Mouse (Mus musculus) neural tube, embryonic 12.5 days (tissue): Measurements from ENCODE around the gene Zfyve1. TPM values are rescaled to one million over a fixed set of nuclear protein-coding genes. Genes with fewer than 3 reads are reported as not detected.
"Not testable (repeated sequence)": the region's sequence is repeated elsewhere in the genome, so short reads cannot be mapped to it uniquely, and the experiment has no call there.

Experiments
- ATAC-seq: fragments of 200-750 bp; cut with Nextera tagmentation; 2 replicates; pipeline ENCODE4 v1.8.0; 2017; ENCODE audit warnings: low read depth, mild to moderate bottlenecking, moderate TSS enrichment, moderate library complexity; ENCODE audit not compliant: low FRiP score
- H3K27ac ChIP-seq: fragments of 300-500 bp; sonication (generic); 2 replicates; pipeline ENCODE4 v1.5.1; 2016
- H3K27me3 ChIP-seq: fragments of 300-500 bp; sonication (generic); replicated peaks from 2 replicates; pipeline ENCODE4 v1.6.1; 2016; ENCODE audit warnings: mild to moderate bottlenecking
- H3K36me3 ChIP-seq: fragments of 300-500 bp; sonication (generic); 2 replicates; pipeline ENCODE4 v1.6.1; 2016; ENCODE audit warnings: mild to moderate bottlenecking
- H3K4me1 ChIP-seq: fragments of 300-500 bp; sonication (generic); 2 replicates; pipeline ENCODE4 v1.6.1; 2016
- H3K4me2 ChIP-seq: fragments of 300-500 bp; sonication (generic); replicated peaks from 2 replicates; pipeline ENCODE4 v1.6.1; 2016; ENCODE audit warnings: mild to moderate bottlenecking
- H3K4me3 ChIP-seq: fragments of 300-500 bp; sonication (generic); 2 replicates; pipeline ENCODE4 v1.5.1; 2016
- H3K9ac ChIP-seq: fragments of 300-500 bp; sonication (generic); 2 replicates; pipeline ENCODE4 v1.6.1; 2016; ENCODE audit warnings: mild to moderate bottlenecking
- H3K9me3 ChIP-seq: fragments of 300-500 bp; sonication (generic); 2 replicates; pipeline ENCODE4 v1.6.1; 2016; ENCODE audit warnings: mild to moderate bottlenecking
- WGBS: fragments of 180-500 bp; shearing (Covaris S2); methylation state at CpG from one replicate; pipeline ENCODE4 v1.1.7; 2016; 5-methylcytosine and 5-hydroxymethylcytosine counted together
- polyA plus RNA-seq: library from polyadenylated mRNA; unstranded; fragments of >200 nt; fragmentation: Nextera tagmentation; extraction: Ambion mirVana; gene quantifications from 2 replicates; pipeline ENCODE4 v1.2.1, GENCODE M21; 2016

Zfyve1 gene
- polyA plus RNA-seq, result 31.5 and 34.7 TPM in 2 replicates

DNA sequence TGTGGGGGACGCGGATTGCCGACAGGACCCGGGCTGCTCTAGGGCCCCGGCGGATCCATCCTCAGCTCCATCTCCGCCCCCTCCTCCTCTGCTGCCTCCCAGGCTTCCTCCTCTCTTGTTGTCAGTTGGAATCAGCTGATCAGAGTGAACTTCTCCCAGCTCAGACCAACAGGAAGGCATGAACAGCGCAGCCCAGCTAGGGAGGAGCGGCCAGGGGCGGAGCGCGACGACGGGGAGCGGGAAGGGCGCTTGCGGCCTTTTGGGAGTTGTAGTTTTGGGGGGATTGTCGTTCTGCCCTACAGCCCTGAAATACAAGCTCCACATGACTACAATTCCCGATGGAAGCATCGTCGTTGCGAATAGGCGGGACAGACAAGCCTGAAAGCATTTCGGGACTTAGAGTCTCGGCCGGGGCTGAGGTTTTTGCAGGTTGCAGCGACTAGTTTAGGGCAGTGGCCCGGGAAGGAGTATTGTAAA lies at the start of gene Zfyve1:
Gene Zfyve1 (minus strand): TSS at position 198 of the 477 bp plus-strand sequence.
- H3K4me2 ChIP-seq, result peak within 1 kb of the TSS; percentile 73
- no peaks in the 10 kb centered on the region for H3K9me3 ChIP-seq
- ATAC-seq, result peak; percentile 97
- under 1% methylated on average over 28 of the region's 28 CpGs for WGBS
- H3K4me3 ChIP-seq, result peak within 1 kb of the TSS; percentile 92
- H3K9ac ChIP-seq, result peak within 1 kb of the TSS; percentile 94
- H3K27me3 ChIP-seq, result no peaks in the 10 kb centered on the region
- H3K4me1 ChIP-seq, result peaks cover 16% of the 10 kb centered on the region
- peaks cover 19% of the 10 kb centered on the region for H3K36me3 ChIP-seq
- H3K27ac ChIP-seq, result peak within 1 kb of the TSS; percentile 90

GRCm38 (mm10) chr12:83643116-83643515 lies 46.1 kb upstream of the Zfyve1 start:
- H3K9me3 ChIP-seq, result no peaks in the 10 kb centered on the region
- ATAC-seq, result no peak

DNA sequence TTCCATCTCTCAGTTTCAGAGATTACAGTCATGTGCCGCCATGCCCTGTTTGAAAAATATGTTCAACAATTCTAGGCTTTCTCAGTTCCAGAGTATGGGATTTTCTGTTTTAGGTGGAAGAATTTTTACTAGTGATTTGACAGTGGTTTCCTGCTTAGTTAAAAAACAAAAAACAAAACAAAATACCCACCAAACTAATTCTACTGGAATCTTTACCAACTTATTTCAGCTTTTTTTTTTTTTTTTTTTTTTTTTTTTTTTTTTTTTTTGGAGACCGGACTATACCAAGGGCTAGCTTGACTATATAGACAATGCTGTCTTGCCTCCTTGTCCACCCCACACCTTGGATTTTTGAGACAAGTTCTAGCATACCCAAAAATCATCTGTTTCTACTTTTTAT lies 44.2 kb upstream of the Zfyve1 start:
- Histone ChIP-seq H3K27me3 (no peaks in the 10 kb centered on the region), H3K9ac (no peak overlapping the region), H3K4me1 (no peaks in the 10 kb centered on the region), H3K4me2 (no peak overlapping the region), H3K9me3 (no peaks in the 10 kb centered on the region), H3K36me3 (peaks cover 46% of the 10 kb centered on the region), H3K27ac (no peak overlapping the region), H3K4me3 (no peak overlapping the region)
- no peak for ATAC-seq
- 97% methylated on average over 2 of the region's 2 CpGs for WGBS

More at GRCm38 (mm10) chr12:83643116-83643515, 46.1 kb upstream of the Zfyve1 start:
- Histone ChIP-seq H3K4me3 (no peak overlapping the region), H3K4me1 (no peaks in the 10 kb centered on the region), H3K4me2 (no peak overlapping the region), H3K27me3 (no peaks in the 10 kb centered on the region), H3K36me3 (peaks cover 46% of the 10 kb centered on the region), H3K27ac (no peak overlapping the region), H3K9ac (no peak overlapping the region)
- WGBS, result 95% methylated on average over 1 of the region's 1 CpGs

GRCm38 (mm10) chr12:83633807-83634206 lies 36.8 kb upstream of the Zfyve1 start:
- no peaks in the 10 kb centered on the region for H3K27me3 ChIP-seq
- H3K4me2 ChIP-seq, result peak overlapping the region; percentile 68
- ATAC-seq, result no peak
- no peaks in the 10 kb centered on the region for H3K9me3 ChIP-seq
- no peak overlapping the region for H3K9ac ChIP-seq
- H3K4me3 ChIP-seq, result no peak overlapping the region
- H3K27ac ChIP-seq, result no peak overlapping the region
- H3K36me3 ChIP-seq, result peaks cover 18% of the 10 kb centered on the region
- peaks cover 3% of the 10 kb centered on the region for H3K4me1 ChIP-seq
- 61% methylated on average over 2 of the region's 2 CpGs for WGBS

DNA sequence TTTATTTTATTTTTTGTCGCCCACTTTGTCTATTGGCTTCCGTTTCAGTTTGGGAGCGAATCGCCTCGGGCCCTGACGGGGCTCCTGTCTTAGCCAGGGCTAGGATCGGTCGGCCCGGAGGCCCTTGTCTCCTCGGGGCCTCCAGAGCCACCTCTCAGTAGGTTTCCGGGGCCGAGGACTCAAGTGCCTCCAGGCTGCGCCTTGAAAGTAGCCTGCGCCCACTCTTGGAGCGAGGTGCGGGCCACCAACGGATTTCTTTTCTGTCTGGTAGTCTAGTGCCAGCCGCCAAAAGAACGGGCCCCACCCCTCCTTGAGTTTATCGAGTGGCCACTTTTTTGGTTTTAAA lies 35.6 kb upstream of the Zfyve1 start:
- H3K4me1 ChIP-seq, result peaks cover 3% of the 10 kb centered on the region
- peak overlapping the region; percentile 84 for H3K4me3 ChIP-seq
- H3K27me3 ChIP-seq, result no peaks in the 10 kb centered on the region
- H3K27ac ChIP-seq, result peak overlapping the region; percentile 88
- 0% methylated on average over 20 of the region's 20 CpGs for WGBS
- H3K36me3 ChIP-seq, result peaks cover 13% of the 10 kb centered on the region
- H3K9ac ChIP-seq, result peak overlapping the region; percentile 94
- H3K4me2 ChIP-seq, result peak overlapping the region; percentile 68
- ATAC-seq, result peak; percentile 65
- H3K9me3 ChIP-seq, result no peaks in the 10 kb centered on the region

DNA sequence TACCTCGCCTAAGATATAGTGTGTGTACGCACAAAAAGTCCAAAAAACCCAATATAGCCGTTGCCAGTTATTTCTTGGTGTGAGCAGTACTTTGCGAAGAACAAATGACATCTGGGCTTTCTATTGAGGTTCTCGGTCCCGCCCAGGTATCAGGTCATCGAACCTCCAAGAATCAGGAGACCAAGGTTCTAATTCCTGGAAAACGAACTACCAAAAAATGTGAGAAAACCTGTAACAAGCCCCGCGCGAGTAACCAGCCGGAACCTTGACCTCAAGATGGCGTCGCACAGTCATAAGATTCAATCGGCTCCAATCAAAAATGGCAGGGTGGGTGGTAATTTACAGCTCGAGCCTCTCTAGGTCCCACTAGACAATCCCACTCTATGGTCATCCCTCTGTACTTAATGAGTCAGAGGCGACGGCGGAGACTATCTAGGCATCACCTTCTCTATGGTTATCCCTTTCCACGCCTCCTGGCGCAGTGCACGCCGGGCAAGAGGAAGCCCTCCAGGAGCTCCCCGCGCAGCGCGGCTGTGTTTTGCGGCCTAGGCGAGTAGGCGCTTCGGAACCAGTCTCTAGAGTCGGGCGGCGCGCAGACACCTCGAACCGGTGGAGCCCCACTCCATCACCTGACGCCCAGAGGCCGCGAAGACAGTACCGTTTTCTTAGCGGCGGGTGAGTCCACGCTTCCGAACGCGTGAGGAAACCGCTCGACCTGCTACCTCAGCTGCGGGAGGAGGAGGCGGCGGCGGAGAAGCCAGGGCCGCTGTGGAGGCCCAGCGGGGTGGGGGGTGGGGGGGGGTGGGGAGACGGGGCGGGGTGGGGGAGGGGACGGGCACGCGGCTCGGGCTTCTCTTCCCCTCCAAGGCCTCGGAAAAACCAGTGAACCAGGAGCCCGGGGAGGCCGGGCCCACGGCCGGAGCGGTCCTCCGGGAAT lies 35.0 kb upstream of the Zfyve1 start:
- peak overlapping the region; percentile 88 for H3K27ac ChIP-seq

DNA sequence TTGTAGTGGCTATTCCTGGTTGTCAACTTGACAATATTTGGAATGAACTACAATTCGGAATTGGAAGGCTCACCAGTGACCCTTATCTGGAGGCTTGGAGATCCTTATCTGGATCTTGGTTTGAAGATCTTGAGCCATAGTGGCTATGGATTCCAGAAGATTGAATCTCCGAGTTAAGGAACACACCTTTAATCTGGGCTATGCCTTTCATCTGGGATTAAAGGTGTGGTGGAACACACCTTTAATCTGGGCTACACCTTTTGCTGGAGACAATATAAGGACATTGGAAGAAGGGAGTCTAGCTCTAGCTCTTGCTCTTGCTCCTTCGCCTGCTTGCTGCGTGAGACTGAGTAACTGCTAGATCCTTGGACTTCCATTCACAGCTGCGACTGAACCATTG lies 33.9 kb upstream of the Zfyve1 start, which contains the start of gene Rbm25:
Gene Rbm25 (plus strand): TSS at position 301 of the 400 bp plus-strand sequence.
- peak within 1 kb of the TSS; percentile 94 for H3K9ac ChIP-seq
- peak within 1 kb of the TSS; percentile 84 for H3K4me3 ChIP-seq
- H3K4me1 ChIP-seq, ATAC-seq, H3K9me3 ChIP-seq, H3K36me3 ChIP-seq, H3K27me3 ChIP-seq: not testable (repeated sequence)
- peak within 1 kb of the TSS; percentile 68 for H3K4me2 ChIP-seq
- H3K27ac ChIP-seq, result peak within 1 kb of the TSS; percentile 59; the same call in 1 of the 2 replicates
- no CpG with 5 or more reads among the region's 5 CpGs for WGBS

More for the DNA sequence above, 35.0 kb upstream of the Zfyve1 start:
- Histone ChIP-seq H3K36me3 (peaks cover 7% of the 10 kb centered on the region; the same call in 1 of the 2 replicates), H3K9me3 (no peaks in the 10 kb centered on the region), H3K4me2 (peak overlapping the region; percentile 68), H3K27me3 (no peaks in the 10 kb centered on the region), H3K4me3 (peak overlapping the region; percentile 84), H3K9ac (peak overlapping the region; percentile 94), H3K4me1 (peaks cover 3% of the 10 kb centered on the region)
- 1% methylated on average over 65 of the region's 68 CpGs for WGBS
- ATAC-seq, result peak; percentile 100

DNA sequence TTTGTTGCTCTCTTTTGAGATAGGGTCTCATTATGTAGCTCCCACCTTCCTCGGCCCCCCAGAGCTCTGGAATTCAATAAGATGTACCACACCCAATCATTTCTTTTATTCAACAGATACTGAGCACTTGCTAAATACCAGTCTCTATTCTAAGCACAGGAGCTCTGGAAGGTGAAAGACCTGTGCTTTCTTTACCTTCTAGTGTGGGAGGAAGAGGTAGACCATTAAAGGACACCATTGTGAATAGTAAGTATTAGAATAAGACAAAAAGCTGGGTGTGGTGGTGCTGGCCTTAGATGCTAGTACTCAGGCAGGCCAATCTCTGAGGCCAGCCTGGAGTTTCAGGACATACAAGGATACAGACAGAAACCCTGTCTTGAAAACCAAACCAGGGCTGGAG lies 27.3 kb upstream of the Zfyve1 start:
- Histone ChIP-seq H3K4me3 (no peak overlapping the region), H3K9ac (no peak overlapping the region), H3K4me2 (no peak overlapping the region), H3K27ac (no peak overlapping the region), H3K9me3 (no peaks in the 10 kb centered on the region), H3K36me3 (no peaks in the 10 kb centered on the region), H3K27me3 (no peaks in the 10 kb centered on the region), H3K4me1 (no peaks in the 10 kb centered on the region)
- no peak for ATAC-seq
- 96% methylated on average over 1 of the region's 1 CpGs for WGBS

DNA sequence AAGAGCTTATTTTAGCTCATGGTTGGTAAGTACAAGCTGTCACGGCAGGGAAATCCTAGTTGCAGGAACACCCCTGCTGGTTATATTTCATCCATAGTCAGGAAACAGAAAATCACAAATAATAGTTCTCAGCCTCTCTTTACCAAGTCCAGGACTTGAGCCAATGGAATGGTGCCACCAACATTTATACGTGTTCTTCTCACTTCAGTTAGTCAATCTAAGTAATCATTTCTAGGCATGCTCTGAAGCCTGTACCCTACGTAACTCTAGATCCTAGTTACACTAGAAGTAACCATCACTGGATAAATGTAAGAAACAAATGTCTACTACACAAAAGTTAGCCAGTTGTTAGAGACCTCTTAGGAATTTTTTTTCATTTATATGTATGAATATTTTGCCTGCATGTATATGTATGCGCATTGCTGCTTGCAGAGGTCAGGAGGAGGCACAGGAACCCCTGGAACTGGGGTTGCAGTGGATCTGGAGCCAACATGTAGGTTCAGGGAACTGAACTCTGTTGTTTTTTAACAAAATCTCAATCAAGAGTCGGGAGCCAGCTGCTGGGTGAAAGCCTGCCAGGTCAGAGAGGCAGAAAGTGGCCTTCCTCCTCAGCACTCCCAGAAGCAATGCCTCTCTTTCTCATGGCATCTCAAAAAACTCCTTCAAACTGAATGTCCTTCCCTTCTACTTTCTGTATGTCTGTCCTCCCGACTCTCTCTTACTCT lies 25.2 kb upstream of the Zfyve1 start:
- H3K4me2 ChIP-seq, result no peak overlapping the region
- H3K27me3 ChIP-seq, result no peaks in the 10 kb centered on the region
- no peak for ATAC-seq
- no peaks in the 10 kb centered on the region for H3K36me3 ChIP-seq
- no peak overlapping the region for H3K27ac ChIP-seq
- H3K4me1 ChIP-seq, result no peaks in the 10 kb centered on the region
- no peak overlapping the region for H3K9ac ChIP-seq
- no peak overlapping the region for H3K4me3 ChIP-seq
- H3K9me3 ChIP-seq, result no peaks in the 10 kb centered on the region
- 84% methylated on average over 6 of the region's 6 CpGs for WGBS

GRCm38 (mm10) chr12:83620694-83621093 lies 23.7 kb upstream of the Zfyve1 start:
- 65% methylated on average over 23 of the region's 23 CpGs for WGBS
- H3K4me1 ChIP-seq, H3K9me3 ChIP-seq, H3K4me2 ChIP-seq, H3K9ac ChIP-seq, H3K36me3 ChIP-seq, H3K27ac ChIP-seq, ATAC-seq, H3K27me3 ChIP-seq, H3K4me3 ChIP-seq: not testable (repeated sequence)

DNA sequence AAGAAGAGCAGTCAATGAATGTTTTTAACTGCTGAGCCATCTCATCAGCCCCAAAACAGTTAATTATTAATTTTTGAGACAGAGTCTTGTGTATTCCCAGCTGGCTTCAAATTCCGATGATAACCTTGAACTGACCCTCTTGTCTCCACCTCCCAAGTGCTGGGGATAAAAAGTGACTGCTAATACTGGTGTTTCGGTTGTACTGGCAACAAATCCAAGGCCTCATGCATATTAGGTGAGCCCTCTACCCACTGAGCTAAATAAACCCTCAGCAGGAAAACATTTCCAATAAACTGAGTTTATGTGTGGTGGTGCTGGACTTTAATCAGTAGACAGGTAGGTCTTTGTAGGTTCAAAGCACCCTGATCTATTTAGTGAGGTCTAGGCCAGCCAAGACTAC lies 22.0 kb upstream of the Zfyve1 start:
- H3K4me3 ChIP-seq, result no peak overlapping the region
- H3K4me1 ChIP-seq, result no peaks in the 10 kb centered on the region
- WGBS, result 77% methylated on average over 2 of the region's 2 CpGs
- no peaks in the 10 kb centered on the region for H3K36me3 ChIP-seq
- no peak for ATAC-seq
- H3K27me3 ChIP-seq, result no peaks in the 10 kb centered on the region
- no peak overlapping the region for H3K27ac ChIP-seq
- H3K4me2 ChIP-seq, result no peak overlapping the region
- H3K9me3 ChIP-seq, result no peaks in the 10 kb centered on the region
- no peak overlapping the region for H3K9ac ChIP-seq

DNA sequence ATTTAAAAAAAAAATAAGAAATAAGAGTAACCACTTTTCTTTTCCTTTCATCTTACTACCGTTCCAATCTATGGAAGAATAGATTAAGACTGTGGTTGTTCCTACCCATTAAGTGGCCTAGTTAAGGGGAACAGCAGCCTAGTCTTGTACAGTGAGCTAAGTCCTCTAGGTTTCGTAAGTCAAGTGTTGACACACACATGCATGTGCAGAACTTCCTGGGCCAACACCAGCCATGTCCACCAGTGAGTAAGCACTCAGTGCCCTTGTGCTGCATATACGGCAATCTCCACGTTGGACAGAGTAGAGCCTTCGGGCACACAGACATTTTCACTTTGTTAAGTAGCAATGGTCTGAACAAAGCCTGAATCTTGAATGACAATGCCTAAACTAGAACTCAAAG lies 20.2 kb upstream of the Zfyve1 start:
- H3K9me3 ChIP-seq, result no peaks in the 10 kb centered on the region
- no peak overlapping the region for H3K9ac ChIP-seq
- no peak overlapping the region for H3K4me2 ChIP-seq
- H3K27me3 ChIP-seq, result no peaks in the 10 kb centered on the region
- no peaks in the 10 kb centered on the region for H3K4me1 ChIP-seq
- H3K4me3 ChIP-seq, result no peak overlapping the region
- no peaks in the 10 kb centered on the region for H3K36me3 ChIP-seq
- no peak overlapping the region for H3K27ac ChIP-seq
- whole genome bisulfite sequencing, result 96% methylated on average over 5 of the region's 5 CpGs
- ATAC-seq, result no peak
